Comparison of ENCODE assay signal across 8 mouse cellular contexts in genomic region chr17:33955555-33956214, GRCm38 (mm10). TPM values are rescaled to one million over a fixed set of nuclear protein-coding genes. Genes with fewer than 3 reads are reported as not detected.
A peak's percentile ranks its signal among the peaks of the same experiment; 100 is the strongest.
DNase-seq lines count a peak whose midpoint lies in the region; ATAC-seq lines count a peak whose summit lies in the region.

Gene Vps52, plus strand, starts transcription at chr17:33955812.
Gene Rps18, minus strand, starts transcription at chr17:33956001.

- H3K36me3 ChIP-seq in lung, embryonic 16.5 days (ENCODE audit: control insufficient read depth, insufficient read depth, low read length): peaks cover 32% of the 10 kb centered on the region

- WGBS in lung, embryonic 16.5 days: under 1% methylated on average over 50 of the region's 50 CpGs

- peak within 1 kb of the TSS; percentile 99 for H3K4me2 ChIP-seq in lung, embryonic 16.5 days (ENCODE audit: low read depth, low read length)

- H3K9ac ChIP-seq in lung, embryonic 16.5 days (ENCODE audit: low read length): peak within 1 kb of the TSS; percentile 99

- H3K4me3 ChIP-seq in lung, embryonic 16.5 days (ENCODE audit: low read length): peak within 1 kb of the TSS; percentile 95

- DNase-seq in MEL-GATA-1-ER (ENCODE audit: extremely low read depth, low read depth): peak; percentile 97
- DNase-seq in cerebellum, adult 8-10 months: peak; percentile 98
- peak; percentile 99 for DNase-seq in forelimb bud, embryonic 11.5 days (ENCODE audit: low read depth, low spot score)
- peak; percentile 95 for DNase-seq in layer of hippocampus, adult 9-10 months (ENCODE audit: low spot score)
- DNase-seq in ovary, postnatal 10 days (ENCODE audit: low spot score): peak; percentile 92
- DNase-seq in thymus, postnatal 10 days (ENCODE audit: low spot score in 2 of 2): peak; percentile 94 to 97

- peaks cover 37% of the 10 kb centered on the region for H3K4me1 ChIP-seq in lung, embryonic 16.5 days (replicated peaks; ENCODE audit: control insufficient read depth, insufficient read depth, low read length)

- peak; percentile 77 to 85 for ATAC-seq in hematopoietic stem cell, adult 5-6 weeks (replicated peaks in 1 of 2; ENCODE audit: insufficient read depth in 1 of 2, low FRiP score in 2 of 2, low TSS enrichment in 1 of 2, low read depth in 1 of 2, poor library complexity in 2 of 2, severe bottlenecking in 2 of 2)
- ATAC-seq in lung, embryonic 16.5 days (ENCODE audit: low read depth): peak; percentile 86

- H3K27me3 ChIP-seq in lung, embryonic 16.5 days (ENCODE audit: control insufficient read depth, insufficient read depth, low read depth, low read length): no peaks in the 10 kb centered on the region

- H3K27ac ChIP-seq in lung, embryonic 16.5 days (ENCODE audit: low read length): peak within 1 kb of the TSS; percentile 92

- H3K9me3 ChIP-seq in lung, embryonic 16.5 days (ENCODE audit: control insufficient read depth, low read length): no peaks in the 10 kb centered on the region

RNA-seq across cellular contexts. Expression of gene Vps52, which starts in this region (rescaled TPM):
- 18.1 and 19.1 TPM in 2 replicates for total RNA-seq in hematopoietic stem cell, adult 5-6 weeks (2017)
- 49.4 and 50.5 TPM in 2 replicates for polyA plus RNA-seq in lung, embryonic 16.5 days (2015; fragmentation: Nextera tagmentation; extraction: Ambion mirVana)

RNA-seq across cellular contexts. Expression of gene Rps18, which starts in this region (rescaled TPM):
- 1,150 and 1,883 TPM in 2 replicates for total RNA-seq in hematopoietic stem cell, adult 5-6 weeks (2017)
- 1,739 and 1,825 TPM in 2 replicates for polyA plus RNA-seq in lung, embryonic 16.5 days (2015; fragmentation: Nextera tagmentation; extraction: Ambion mirVana)

Comparison
In these comparisons a context has a peak if more than half of its experiments do, and no peak if none do; other contexts are left out.
1. Peak in every context shown above with its lines: DNase-seq, ATAC-seq, H3K4me3 ChIP-seq and H3K27ac ChIP-seq.